Mouse (Mus musculus): ENCODE data around the gene Sik2. TPM values are rescaled to one million over a fixed set of nuclear protein-coding genes. Genes with fewer than 3 reads are reported as not detected.

Sik2 gene
- 13.9 and 14.2 TPM in 2 replicates for polyA plus RNA-seq (2016; fragmentation: Nextera tagmentation; extraction: Ambion mirVana)

- H3K27me3 ChIP-seq (ENCODE audit: insufficient read depth, poor library complexity, severe bottlenecking) = peaks cover 8% of the 10 kb centered on the region; the same call in 1 of the 2 replicates
- peak within 1 kb of the TSS; percentile 94 for H3K27ac ChIP-seq
- H3K4me3 ChIP-seq = peak within 1 kb of the TSS; percentile 96
- peak; percentile 97 for DNase-seq (ENCODE audit: low spot score)
- no peaks in the 10 kb centered on the region for H3K36me3 ChIP-seq
- H3K9me3 ChIP-seq = no peaks in the 10 kb centered on the region
- under 1% methylated on average over 60 of the region's 85 CpGs for WGBS
- H3K4me1 ChIP-seq = 0 out of 2 replicates have a peak, but pooled peaks cover 2% of the 10 kb centered on the region
Observed at GRCm38 (mm10) chr9:51008841-51009655, at the start of gene Sik2. Gene Sik2, minus strand, starts transcription at chr9:51009073.

DNA sequence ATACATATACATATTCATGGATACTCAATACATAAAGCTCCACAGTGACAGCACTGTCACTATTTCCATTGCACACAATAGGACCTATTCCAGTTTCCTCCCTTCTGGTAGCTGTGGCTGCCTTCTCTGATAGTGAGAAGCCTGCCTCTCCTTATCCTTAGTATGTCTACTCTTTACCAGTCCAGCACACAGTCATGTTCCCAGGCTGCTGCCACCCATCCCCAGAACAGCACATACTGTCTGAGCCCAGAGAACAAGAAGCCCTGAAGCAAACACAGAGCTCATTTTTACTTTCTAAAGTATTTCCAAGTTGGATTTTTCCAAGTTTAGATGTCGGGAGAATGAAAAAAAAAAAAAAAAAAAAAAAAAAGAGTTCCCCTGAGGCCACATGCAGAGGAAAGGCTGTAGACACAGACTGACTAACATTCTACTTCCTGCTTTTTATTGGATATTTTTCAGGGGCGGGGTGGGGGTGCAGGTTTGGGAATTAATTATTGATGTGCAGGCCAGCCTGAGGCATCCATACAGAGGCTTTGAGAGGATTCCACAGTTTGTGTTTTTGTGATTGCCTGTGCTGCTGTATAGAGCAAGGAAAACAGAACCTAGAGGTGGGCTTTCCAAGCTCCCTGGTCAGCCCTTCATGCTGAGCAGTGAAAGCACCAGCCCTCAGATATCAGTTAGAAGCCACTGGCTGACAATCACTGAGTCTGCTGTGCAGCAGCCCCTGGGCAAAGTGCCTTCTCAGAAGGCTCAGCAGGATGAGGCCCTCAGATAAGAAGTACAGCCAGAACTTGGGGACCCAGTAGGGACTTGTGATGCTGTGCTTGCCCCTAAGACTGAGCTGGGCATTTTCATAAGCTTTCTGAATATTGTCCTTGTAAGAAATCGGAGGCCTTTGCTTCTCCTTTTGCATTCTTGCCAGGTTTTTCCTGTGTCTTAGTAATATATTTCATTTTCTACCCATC lies 47.8 kb upstream of the Sik2 start:
- no peaks in the 10 kb centered on the region for H3K9me3 ChIP-seq
- H3K27me3 ChIP-seq (ENCODE audit: insufficient read depth, poor library complexity, severe bottlenecking) = no peaks in the 10 kb centered on the region
- H3K27ac ChIP-seq = no peak overlapping the region
- DNase-seq (ENCODE audit: low spot score) = no peak
- no peak overlapping the region for H3K4me3 ChIP-seq
- WGBS = 67% methylated on average over 3 of the region's 3 CpGs
- no peaks in the 10 kb centered on the region for H3K36me3 ChIP-seq
- 0 out of 2 replicates have a peak, but pooled peaks cover 6% of the 10 kb centered on the region for H3K4me1 ChIP-seq

DNA sequence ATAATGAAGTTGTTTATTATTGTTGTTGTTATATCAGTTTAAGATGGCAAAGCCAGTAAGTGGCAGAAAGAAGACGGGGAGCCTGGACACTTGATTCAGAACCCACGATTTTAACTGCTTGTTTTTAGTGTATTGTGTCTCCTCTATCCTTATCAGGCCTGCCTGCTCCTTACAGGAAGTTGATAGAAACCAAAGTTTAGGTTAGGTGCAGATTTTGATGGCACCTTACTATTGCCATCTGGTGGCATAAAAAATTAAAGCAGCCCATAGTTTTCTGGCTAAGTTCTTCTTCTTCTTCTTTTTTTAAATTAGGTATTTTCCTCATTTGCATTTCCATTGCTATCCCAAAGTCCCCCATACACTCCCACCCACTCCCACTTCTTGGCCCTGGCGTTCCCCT lies 43.3 kb upstream of the Sik2 start:
- WGBS = 55% methylated on average over 3 of the region's 3 CpGs
- Histone ChIP-seq H3K27ac (no peak overlapping the region), H3K4me1 (0 out of 2 replicates have a peak, but pooled peaks cover 6% of the 10 kb centered on the region), H3K9me3 (no peaks in the 10 kb centered on the region), H3K36me3 (no peaks in the 10 kb centered on the region), H3K4me3 (no peak overlapping the region), H3K27me3 (ENCODE audit: insufficient read depth, poor library complexity, severe bottlenecking) (no peaks in the 10 kb centered on the region)
- no peak for DNase-seq (ENCODE audit: low spot score)

- no peak for DNase-seq (ENCODE audit: low spot score)
Observed at GRCm38 (mm10) chr9:51042136-51042535, 33.3 kb upstream of the Sik2 start.

DNA sequence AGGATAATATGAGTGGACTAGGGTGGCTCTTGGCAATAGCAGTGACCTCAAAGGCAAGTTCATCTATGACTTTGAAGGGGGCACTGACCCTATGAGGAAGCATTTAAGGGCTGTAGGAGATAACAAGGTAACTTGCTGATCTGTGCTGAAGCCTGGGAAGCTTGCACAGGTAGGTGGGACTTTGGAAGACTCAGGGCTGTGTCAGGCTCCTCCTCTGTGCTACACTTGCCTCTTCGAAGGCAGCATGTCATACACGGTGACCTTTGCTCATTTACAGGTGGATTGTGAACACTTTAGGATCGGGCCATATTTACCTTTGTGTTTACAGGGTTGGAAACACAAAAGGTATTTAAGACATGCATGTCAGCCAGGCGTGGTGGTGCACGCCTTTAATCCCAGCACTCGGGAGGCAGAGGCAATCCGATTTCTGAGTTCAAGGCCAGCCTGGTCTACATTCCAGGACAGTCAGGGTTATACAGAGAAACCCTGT lies 32.7 kb upstream of the Sik2 start:
- 90% methylated on average over 7 of the region's 7 CpGs for WGBS

More at GRCm38 (mm10) chr9:51042136-51042535, 33.3 kb upstream of the Sik2 start:
- Histone ChIP-seq H3K4me3 (no peak overlapping the region), H3K27me3 (ENCODE audit: insufficient read depth, poor library complexity, severe bottlenecking) (no peaks in the 10 kb centered on the region), H3K4me1 (no peaks in the 10 kb centered on the region), H3K27ac (no peak overlapping the region), H3K9me3 (no peaks in the 10 kb centered on the region), H3K36me3 (no peaks in the 10 kb centered on the region)
- 77% methylated on average over 6 of the region's 6 CpGs for WGBS

DNA sequence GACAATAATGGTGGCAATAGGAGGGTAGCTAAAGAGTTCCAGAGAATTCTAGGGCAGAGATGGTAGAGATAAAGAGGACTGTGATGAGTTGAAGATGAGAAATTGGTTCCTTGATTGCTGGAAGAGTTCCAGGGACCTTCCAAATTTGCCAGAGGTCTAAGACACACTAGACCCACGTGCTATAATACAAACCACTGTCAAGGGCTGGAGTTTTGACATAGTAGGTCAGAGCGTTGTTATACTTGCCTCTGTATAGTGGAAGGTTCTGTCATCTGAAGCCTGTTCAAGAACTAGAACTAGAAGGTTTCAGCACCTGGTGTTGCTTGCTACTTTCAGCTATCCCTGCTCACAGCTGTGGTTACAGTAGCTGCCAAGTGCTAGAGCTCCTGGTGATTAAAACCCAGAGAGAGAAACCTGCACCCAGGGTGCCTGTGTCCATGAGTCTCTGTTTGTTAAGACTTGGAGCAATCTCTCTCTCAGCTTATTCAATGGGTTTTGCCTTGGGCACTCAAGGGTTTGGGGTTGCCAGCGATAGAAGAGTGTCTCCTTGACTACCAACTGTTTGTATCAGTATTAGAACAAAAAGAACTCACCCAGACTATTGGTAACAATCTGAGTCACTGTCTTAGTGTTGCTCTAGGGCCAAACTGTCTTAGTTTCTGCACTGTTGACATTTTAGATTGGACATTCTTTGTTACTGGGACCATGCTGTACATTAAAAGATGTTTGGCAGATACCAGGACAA lies 24.1 kb upstream of the Sik2 start:
- Histone ChIP-seq H3K27ac (no peak overlapping the region), H3K36me3 (no peaks in the 10 kb centered on the region), H3K4me3 (no peak overlapping the region), H3K9me3 (no peaks in the 10 kb centered on the region), H3K27me3 (ENCODE audit: insufficient read depth, poor library complexity, severe bottlenecking) (no peaks in the 10 kb centered on the region), H3K4me1 (peaks cover 6% of the 10 kb centered on the region; the same call in 1 of the 2 replicates)
- WGBS = 76% methylated on average over 3 of the region's 3 CpGs
- DNase-seq (ENCODE audit: low spot score) = no peak

More for the DNA sequence above, 32.7 kb upstream of the Sik2 start:
- Histone ChIP-seq H3K4me3 (no peak overlapping the region), H3K9me3 (no peaks in the 10 kb centered on the region), H3K27me3 (ENCODE audit: insufficient read depth, poor library complexity, severe bottlenecking) (no peaks in the 10 kb centered on the region), H3K4me1 (no peaks in the 10 kb centered on the region), H3K27ac (no peak overlapping the region), H3K36me3 (no peaks in the 10 kb centered on the region)
- no peak for DNase-seq (ENCODE audit: low spot score)

GRCm38 (mm10) chr9:51032291-51032690 lies 23.4 kb upstream of the Sik2 start:
- DNase-seq (ENCODE audit: low spot score) = no peak
- Histone ChIP-seq H3K9me3 (no peaks in the 10 kb centered on the region), H3K27me3 (ENCODE audit: insufficient read depth, poor library complexity, severe bottlenecking) (no peaks in the 10 kb centered on the region), H3K36me3 (no peaks in the 10 kb centered on the region), H3K4me3 (no peak overlapping the region), H3K27ac (no peak overlapping the region), H3K4me1 (peaks cover 6% of the 10 kb centered on the region; the same call in 1 of the 2 replicates)
- 69% methylated on average over 8 of the region's 8 CpGs for WGBS

DNA sequence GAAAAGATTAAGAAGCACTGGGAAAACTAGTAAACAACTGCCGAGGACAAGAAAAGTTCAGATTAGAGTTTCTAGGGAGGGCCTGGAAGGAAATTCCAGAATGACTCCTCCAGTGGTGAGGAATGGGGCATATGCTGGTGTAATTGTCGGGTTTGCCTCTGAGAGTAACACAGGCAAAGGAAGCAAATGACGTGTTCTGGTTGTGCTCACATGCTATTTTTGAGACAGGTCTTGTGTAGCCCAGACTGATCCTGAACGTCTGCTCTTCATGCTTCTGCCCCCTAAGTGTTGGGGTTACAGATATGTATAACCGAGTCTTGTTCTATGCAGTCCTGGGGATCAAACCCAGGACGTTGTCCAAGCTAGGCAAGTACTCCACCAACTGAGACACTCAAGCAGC lies 22.7 kb upstream of the Sik2 start:
- Histone ChIP-seq H3K27ac (no peak overlapping the region; the same call in 1 of the 2 replicates), H3K36me3 (no peaks in the 10 kb centered on the region), H3K4me1 (peaks cover 6% of the 10 kb centered on the region; the same call in 1 of the 2 replicates), H3K4me3 (no peak overlapping the region), H3K27me3 (ENCODE audit: insufficient read depth, poor library complexity, severe bottlenecking) (no peaks in the 10 kb centered on the region), H3K9me3 (no peaks in the 10 kb centered on the region)
- DNase-seq (ENCODE audit: low spot score) = no peak
- WGBS = 41% methylated on average over 6 of the region's 6 CpGs

- no peaks in the 10 kb centered on the region for H3K36me3 ChIP-seq
- H3K9me3 ChIP-seq = no peaks in the 10 kb centered on the region
- no peak overlapping the region for H3K27ac ChIP-seq
- WGBS = 55% methylated on average over 1 of the region's 1 CpGs
- no peak for DNase-seq (ENCODE audit: low spot score)
- no peaks in the 10 kb centered on the region for H3K4me1 ChIP-seq
- no peak overlapping the region for H3K4me3 ChIP-seq
- H3K27me3 ChIP-seq (ENCODE audit: insufficient read depth, poor library complexity, severe bottlenecking) = no peaks in the 10 kb centered on the region
Observed at GRCm38 (mm10) chr9:51030147-51030546, 21.3 kb upstream of the Sik2 start.

GRCm38 (mm10) chr9:51026952-51027351 lies 18.1 kb upstream of the Sik2 start:
- 65% methylated on average over 1 of the region's 1 CpGs for WGBS
- H3K9me3 ChIP-seq = no peaks in the 10 kb centered on the region
- no peak for DNase-seq (ENCODE audit: low spot score)
- H3K27ac ChIP-seq = no peak overlapping the region
- no peaks in the 10 kb centered on the region for H3K36me3 ChIP-seq
- H3K4me3 ChIP-seq = no peak overlapping the region
- no peaks in the 10 kb centered on the region for H3K27me3 ChIP-seq (ENCODE audit: insufficient read depth, poor library complexity, severe bottlenecking)
- no peaks in the 10 kb centered on the region for H3K4me1 ChIP-seq

- no peaks in the 10 kb centered on the region for H3K4me1 ChIP-seq
- no peaks in the 10 kb centered on the region for H3K36me3 ChIP-seq
- H3K27me3 ChIP-seq (ENCODE audit: insufficient read depth, poor library complexity, severe bottlenecking) = no peaks in the 10 kb centered on the region
- H3K9me3 ChIP-seq = no peaks in the 10 kb centered on the region
- 78% methylated on average over 4 of the region's 4 CpGs for WGBS
- H3K27ac ChIP-seq = no peak overlapping the region
- no peak for DNase-seq (ENCODE audit: low spot score)
- no peak overlapping the region for H3K4me3 ChIP-seq
Observed at GRCm38 (mm10) chr9:51021123-51021795, 12.4 kb upstream of the Sik2 start.

GRCm38 (mm10) chr9:51020351-51020750 lies 11.5 kb upstream of the Sik2 start:
- H3K27ac ChIP-seq = no peak overlapping the region
- no peak for DNase-seq (ENCODE audit: low spot score)
- WGBS = 53% methylated on average over 3 of the region's 3 CpGs

More at GRCm38 (mm10) chr9:51020351-51020750, 11.5 kb upstream of the Sik2 start:
- Histone ChIP-seq H3K9me3 (no peaks in the 10 kb centered on the region), H3K36me3 (no peaks in the 10 kb centered on the region), H3K4me1 (peaks cover 5% of the 10 kb centered on the region; the same call in 1 of the 2 replicates), H3K27me3 (ENCODE audit: insufficient read depth, poor library complexity, severe bottlenecking) (no peaks in the 10 kb centered on the region), H3K4me3 (no peak overlapping the region)
